Mouse (Mus musculus): ENCODE data around the gene Slc12a8. TPM values are rescaled to one million over a fixed set of nuclear protein-coding genes. Genes with fewer than 3 reads are reported as not detected.
A peak's percentile ranks its signal among the peaks of the same experiment; 100 is the strongest.

The Slc12a8 gene
- polyA plus RNA-seq, 2 experiments from 2014 or later, result 3.4 to 6.0 TPM

DNA sequence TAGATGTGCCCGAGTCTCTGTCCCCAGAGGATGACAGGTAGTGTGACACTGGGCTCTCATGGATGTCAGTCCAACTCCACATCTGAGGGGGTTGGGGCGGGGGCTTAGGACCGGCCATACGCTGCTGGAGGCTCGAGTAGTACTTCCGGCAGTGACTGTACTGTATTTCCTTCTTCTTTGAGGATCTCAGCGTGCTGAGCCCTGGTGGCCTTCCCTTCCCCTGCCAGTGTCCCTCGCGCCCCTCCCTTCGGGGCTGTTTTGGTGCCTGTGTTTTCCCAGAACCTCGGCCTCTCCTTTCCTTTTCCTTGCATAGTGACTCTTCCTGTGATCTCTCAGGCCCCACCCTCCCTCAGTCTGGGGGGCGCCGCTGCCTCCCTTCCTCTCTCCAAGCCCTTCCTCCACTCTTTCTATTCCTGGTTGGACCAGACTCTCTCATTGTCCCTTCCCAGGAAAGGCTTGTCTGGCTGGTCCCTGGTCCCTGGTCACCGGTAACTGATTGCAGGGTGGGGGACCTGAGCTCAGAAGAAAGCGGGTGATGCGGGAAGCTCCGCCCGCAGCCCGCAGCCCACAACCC, 66.8 kb downstream of the Slc12a8 start:
- ATAC-seq, result peak; percentile 70

DNA sequence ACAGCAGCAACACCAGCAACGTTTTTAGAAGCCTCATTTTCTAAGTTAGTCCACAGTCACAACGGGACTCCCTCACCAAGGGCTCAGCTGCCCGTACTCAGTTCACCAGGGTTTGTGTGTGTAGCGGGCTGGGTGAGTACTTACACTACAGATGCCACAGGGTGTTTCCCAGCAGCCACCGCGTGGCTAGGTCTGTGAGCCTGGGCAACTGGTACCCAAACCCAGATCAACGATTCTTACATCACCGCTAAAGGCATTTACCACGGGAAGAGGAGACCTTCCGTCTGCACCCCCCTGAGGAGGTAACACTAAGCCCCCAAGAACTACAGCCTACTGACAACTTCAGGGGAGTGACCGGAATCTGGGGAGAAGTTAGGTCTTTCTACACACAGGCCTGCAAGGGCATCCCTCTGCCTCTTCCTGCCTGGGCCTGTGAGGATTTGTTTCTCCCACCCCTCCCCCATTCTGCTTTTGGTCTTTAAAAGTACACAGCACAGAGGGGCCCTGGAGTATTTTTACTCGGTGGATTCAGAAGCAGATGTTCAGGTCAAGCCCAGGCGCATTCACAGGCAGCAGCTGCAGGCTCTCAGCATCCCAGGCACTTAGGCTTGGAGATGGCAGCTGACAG, 67.4 kb downstream of the Slc12a8 start:
- peak; percentile 86 for ATAC-seq

DNA sequence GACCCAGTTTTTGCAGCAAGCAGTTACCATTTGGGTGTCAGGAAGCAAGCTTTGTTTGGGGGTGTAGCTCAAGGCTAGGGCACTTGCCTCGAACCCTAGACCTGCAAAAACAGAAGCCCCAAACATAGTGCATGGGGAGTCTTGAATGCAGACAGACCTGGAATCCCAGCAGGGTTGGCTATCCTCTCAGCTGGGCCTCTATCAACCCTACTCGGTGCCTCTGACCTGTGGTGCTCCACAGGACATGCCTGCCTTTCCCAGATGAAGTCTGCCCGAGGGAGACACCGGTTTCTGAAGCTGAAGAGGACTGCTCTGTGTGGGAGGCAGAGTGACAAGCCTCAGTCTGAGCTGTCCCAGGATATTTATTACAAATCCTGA, 67.9 kb downstream of the Slc12a8 start:
- no peak for ATAC-seq

DNA sequence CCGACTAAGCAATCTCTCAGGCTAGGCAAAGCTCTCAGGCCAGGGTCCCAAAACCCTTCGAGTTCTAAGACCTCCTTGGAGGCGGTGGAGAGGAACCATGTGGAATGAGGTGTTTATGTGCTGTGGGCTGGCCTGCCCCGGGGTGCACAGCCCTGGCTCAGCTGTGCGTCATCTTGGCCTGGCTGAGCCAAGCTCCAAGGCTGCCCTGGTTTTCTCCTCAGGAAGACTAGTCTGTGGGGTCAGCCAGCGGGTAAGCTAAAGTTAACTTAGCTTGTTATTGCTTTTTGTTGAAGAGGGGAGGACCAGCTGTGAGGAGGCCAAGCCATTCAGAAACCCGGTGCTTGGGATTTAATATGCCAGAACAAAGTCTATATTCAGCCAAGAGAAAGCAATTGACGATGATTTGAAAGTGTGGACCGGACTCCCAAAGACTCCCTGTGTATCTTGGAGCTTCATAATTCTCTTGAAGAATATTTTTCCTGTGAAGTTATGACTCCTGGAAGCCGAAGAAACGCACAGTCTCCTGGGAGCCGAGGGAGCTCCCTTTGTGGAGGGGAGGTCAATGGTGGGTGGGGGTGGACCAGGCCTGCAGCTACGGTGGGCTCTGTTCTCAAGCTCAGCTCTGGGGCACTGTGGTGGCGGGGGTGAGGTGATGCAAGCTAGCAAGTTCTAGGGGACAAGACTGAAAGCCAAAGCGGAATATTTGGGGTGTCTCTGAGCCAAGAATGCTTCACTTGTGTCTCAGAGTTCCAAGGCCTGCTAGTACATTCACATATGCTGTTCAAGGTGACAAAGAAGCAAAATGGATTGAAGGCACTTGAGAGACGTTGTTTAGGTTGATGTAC, 70.4 kb downstream of the Slc12a8 start:
- no peak for ATAC-seq

DNA sequence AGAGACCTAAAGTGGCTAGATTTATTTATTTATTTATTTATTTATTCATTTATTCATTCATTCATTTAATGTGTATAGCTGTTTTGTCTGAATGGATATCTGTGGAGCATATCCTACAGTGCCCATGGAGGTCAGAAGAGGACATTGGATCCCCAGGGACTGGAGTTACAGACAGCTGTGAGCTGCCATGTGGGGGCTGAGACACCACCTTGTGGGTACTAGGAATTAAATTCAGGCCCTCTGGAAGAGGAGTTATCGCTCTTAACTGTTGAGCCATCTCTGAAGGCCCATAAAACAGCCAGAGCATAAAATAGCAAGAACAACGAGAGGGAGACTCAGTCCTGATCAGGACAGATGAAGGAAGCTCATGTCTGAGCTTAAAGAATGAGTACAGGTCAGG, 71.7 kb downstream of the Slc12a8 start:
- no peak for ATAC-seq

DNA sequence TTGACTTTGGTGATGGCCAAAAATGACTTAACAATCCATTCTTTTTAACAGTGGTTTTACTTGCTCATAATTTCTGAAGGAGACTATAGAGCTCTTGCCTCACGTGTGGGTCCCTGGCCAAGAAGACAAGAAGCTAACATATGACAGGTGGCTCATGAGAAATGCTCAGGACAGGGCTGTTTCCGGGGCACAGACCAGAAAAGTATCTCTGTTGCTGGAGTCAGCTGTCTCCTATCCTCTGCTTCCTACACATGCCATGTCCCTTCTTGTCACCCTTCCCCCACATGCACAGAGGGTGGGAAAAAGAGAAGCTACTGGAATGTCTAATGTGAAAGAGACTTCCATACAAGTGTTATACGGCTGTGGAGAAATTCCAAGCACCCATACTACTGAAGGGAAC, 73.3 kb downstream of the Slc12a8 start:
- no peak for ATAC-seq

DNA sequence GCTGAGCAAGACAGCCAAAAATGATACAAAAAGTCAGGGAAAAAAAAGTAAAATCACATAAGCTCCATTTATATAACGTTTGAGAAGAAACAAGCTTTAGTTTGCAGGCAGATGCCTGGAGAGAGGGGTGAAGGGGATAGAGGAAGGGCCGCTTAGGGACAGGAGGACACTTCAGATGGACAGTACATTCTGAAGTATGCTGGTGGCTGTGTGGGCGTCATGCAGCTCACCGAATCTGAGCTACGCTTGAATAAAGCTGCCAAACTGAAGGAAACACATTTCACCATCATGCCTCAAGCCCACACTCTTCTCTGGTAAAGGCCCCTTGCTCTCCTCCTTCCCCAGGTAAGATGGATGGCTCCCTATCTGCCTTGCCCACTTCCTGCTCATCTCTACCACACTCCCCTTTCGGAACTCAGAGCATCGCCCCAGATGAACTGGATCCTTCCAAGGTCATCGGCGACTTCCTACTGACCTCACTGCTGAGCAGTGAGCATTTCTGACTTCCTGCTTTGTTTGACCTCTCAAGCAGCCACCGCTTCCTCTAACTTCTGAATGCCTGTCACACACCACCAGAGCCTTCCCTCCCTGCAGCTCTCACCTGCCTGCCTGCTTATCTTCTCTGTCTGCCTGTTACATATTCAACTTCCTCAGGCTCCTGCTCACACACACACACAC, 74.4 kb downstream of the Slc12a8 start:
- ATAC-seq, result peak; percentile 23

DNA sequence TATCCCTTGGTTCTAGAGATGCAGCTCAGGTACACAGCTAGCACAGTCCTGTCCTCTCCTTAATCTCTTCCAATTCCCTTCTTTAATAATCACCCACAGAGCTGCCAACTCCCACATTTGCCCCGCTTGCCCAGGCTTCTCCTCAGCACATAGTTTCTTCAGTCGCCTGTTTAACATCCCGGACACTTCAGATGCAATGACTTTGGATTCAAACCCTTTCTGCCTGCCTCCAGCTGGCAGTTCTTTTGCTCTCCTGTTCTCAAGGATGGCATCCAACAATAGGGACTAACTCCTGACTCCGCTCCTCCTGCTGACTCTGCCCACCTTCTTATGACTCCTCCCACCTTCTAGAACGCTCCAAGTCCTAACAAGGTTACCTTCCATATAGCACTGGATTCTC, 75.2 kb downstream of the Slc12a8 start:
- ATAC-seq, result no peak

DNA sequence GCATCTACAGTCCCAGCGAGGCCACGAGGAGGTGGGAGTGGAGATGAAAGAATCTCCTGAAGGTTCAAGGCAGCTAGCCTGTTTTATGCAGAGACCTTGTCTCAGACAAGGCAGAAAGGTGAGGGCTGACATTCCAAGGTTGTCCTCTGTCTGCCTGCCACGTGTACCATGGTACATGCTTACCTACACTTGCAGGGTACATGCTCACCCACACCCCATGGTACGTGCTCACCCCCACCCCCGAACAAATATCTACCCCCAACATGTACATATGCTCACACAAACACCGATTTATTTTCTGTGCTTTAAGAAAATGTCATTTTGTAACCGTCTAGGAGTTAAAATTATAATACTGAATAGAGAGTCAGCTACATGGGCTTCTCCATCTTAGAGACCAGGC, 76.3 kb downstream of the Slc12a8 start:
- no peak for ATAC-seq

DNA sequence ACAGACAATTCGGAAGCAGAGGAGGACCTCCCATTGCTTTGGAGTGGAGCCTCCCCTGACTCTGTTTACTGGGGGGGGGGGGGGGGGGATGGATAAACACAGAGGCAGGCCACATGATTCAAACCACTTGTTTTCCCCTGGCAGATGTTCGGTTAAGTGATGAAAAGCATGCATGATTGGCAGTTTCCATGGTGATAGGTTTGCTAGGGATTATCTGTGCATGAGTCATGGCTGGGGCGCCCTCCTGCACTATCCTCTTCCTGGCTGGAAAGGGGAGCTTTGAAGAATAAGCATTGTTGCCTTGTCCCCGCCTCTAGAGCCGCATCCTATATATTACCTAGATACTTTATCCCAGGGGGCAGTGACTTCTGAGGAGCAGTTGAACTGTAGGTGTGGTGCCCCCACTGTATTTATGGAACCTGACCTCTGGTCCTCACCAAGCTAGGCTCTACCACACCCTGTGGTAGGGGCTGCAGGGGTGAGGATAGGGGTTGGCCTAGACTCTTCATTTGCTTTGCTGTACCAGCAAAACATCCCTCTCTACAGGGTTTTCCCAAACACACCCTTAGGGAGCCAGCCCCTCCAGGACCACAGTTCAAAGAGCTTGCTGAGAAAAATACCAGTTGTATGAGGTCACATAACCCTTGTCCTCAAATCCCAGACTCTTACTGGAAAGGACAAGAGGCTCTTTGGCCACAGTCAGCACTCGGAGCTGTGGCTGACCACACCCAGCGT, 77.1 kb downstream of the Slc12a8 start:
- ATAC-seq, result no peak

DNA sequence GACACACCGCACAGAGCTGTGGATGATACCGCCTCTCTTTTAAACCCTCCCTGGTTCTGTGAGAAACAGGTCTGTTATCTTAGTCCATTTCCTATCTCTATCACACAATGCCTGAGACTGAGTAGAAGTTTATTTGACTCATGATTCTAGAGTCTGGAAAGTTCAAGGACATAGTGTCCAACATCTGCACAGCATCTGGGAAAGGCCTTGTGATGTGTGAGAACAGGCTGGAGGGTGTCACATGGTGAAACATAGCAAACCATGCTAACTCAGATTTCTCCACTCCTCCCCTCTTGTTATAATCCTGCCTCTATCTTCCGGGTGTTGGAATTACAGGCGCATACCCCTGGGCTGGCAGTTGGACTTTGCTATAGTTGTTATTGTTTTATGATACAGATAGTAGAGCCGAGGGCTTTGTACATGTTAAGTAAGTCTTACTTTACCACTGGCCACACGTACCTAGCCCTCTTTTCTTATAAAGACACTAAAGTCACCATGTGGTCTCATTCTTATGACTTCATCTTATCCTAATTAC, 78.2 kb downstream of the Slc12a8 start:
- no peak for ATAC-seq

DNA sequence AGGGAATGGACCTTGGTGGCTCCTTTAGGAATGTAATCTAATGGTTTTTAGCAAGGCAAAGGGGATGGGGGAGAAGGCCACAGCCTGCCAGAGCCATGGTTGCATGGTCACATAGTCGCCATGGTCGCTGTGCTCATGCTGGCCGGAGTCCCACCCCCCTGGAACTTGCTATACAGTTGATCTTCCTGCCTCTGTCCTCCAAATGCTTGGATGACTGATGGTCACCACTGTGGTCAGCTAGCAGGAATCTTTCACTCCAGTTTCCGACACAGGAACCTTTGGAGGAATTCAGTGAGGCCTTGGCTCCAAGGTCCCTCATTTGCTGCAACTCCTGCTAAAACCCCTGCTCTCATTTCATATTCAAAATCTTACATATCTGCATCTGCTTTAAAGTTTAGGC, 79.1 kb downstream of the Slc12a8 start:
- no peak for ATAC-seq

DNA sequence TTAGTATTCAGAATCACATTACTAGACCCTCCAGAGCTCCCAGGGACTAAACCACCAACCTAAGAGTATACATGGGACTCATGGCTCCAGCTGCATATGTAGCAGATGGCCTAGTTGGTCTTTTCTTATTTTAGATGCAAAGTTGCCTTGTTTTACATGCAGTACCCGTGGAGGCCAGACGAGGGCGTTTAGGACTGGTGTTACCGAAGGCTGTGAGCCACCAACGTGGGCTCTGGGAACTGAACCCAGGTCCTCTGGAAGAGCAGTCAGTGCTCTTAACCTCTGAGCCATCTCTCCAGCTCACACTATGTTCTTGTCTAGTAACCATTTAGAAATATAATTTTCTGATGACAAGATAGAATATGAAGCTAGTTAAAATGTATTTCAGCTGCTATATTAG, 83.1 kb downstream of the Slc12a8 start:
- ATAC-seq, result no peak

DNA sequence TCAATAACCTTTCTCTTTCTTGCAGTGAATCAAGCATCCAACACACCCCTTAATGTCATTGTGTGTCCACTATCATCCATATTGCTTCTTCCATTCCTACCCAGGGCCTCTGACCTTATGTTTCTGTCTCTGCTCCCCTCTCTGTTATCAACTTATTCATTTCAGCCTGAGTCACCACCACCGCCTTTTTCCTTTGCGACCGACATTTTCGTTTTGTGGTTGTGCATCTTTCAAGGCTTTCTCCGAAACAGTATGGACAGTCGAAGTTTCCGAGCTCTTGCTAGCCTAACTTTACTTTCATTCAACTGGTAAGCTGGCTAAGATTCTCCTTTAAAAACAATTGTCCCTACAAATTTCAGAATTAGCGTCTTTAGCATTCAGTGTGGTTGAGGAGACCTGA, 84.2 kb downstream of the Slc12a8 start:
- ATAC-seq, result no peak

DNA sequence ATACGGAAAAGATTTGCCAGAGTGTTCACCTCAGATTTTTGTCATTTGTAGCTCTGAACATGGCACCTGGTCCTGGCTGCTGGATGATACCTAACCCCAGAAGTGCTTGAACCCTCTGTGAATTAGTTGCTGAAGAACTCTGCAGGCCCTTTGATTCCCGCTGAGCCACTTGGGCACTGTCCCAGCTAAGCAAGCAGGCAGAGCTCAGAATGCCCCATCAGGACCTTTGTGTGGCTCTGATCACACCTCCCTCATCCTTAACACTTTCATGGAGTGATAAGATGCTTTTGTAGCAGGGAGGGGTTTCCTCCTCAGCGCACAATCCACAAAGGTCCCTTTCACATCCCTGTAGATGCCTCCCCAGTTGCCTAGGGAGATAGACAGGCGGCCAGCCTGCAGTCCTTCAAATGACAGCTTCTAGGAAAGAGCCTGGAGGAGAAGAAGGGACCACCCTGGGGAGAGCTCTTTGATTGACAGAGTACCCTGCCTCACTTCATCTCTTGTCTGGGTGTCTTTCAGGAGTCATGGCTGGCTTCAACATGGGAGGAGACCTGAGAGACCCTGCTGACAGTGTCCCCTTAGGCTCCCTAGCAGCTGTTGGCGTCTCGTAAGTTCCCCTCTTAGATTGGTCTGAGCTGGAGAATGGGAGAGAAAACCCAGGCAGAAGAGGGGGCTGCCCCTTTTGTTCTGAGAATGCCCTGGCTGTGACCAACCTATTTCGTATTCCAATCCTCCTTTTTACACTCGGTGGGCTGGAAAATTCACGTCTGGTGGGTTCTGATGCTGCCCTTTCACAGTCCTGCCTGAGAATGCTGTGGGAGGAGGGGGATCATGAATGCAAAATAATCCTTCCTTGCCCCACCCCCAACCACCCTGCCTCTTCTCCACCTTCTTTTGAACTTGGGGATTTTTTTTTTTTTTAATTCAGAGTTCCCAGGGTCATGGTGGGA, 88.8 kb downstream of the Slc12a8 start:
- no peak for ATAC-seq

DNA sequence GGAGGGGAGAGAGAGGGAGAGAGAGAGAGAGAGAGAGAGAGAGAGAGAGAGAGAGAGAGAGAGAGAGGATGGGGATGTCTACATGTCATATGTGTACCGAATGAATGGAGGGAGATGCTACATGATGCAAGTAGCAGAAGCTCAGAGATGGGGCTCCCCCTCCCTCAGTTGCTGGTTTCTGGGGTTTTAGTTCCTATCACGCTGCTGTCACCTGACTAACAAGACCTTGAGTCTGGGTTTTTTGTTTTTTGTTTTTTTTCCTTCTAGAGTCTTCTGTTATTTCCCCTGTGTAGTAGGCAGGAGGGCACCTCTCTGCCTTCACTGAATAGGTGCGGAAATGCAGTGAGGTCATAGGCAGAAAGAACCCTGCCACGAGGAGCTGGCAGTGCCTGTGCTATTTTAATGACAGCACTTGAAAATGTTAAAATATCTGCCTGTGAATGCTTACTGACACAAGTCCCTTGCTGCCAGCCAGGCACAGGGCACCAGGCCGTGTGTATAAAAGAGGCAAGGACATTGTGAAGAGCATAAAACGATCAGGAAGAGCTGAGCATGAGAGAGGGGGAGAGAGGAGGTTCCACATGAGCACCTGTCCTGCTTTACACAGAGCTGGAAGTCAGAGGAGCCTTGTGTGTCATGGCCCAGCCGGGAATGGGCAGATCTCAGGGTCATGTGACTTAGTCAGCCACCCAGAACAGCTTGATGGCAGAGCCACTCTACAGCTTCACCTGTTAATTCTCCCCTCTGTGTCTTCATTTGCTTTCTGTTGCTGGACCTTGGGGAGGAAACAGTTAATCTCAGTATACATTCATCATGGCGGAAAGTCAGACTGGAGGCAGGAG, 89.8 kb downstream of the Slc12a8 start:
- ATAC-seq, result peak; percentile 94

DNA sequence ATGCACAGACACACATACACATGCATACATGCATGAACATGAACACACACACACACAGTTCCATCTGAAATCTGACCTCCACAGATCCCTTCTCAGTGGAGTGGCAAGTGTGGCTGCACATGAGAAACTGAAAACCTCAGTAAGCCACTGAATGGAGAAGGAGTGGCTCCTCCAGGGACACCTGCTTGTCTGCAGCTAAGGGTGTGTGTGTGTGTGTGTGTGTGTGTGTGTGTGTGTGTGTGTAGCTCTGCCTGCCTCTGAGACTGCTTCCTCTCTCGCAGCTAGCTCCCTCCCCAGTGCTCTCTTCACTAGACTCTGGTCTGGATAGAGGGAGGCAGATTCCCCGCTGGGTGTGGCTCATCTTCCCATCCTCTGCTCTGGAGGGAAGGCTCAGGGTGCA, 92.4 kb downstream of the Slc12a8 start:
- ATAC-seq, result no peak

DNA sequence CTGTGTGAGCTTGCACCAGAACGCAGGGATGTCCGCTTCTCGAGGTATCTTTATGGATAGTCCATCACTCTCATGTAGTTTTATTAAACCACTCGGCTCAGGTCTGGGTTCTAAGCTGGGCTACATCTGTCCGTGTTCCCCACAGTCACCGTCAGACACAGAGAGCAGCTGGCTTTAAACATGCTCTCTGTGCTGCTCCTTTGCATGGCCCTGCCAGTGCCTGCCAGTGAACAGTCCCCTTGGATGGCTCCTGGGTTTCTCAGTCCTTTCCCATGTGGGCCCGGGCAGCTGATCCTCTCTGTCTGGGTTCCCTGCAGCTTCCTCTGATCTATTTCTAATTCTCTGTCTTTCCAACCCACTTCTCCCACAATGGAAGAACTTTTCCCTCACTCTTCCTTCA, 93.3 kb downstream of the Slc12a8 start:
- ATAC-seq, result no peak

DNA sequence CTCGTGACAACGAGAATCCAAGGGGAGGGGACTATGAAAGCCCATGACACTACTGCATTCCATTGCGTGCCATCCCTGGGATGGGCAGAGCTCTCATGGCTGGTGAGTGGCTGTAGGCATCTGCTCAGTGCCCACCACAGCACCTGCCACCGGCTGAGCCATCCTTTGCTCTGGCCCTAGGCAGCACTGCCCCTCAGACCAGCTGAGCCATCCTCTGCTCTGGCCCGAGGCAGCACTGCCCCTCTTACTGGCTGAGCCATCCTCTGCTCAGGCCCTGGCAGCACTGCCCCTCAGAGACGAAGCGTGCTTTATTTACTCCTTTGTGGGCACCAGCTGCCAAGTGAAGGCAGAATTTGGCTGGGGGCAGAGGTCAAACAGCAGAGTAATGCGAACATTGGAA, 94.2 kb downstream of the Slc12a8 start:
- no peak for ATAC-seq

DNA sequence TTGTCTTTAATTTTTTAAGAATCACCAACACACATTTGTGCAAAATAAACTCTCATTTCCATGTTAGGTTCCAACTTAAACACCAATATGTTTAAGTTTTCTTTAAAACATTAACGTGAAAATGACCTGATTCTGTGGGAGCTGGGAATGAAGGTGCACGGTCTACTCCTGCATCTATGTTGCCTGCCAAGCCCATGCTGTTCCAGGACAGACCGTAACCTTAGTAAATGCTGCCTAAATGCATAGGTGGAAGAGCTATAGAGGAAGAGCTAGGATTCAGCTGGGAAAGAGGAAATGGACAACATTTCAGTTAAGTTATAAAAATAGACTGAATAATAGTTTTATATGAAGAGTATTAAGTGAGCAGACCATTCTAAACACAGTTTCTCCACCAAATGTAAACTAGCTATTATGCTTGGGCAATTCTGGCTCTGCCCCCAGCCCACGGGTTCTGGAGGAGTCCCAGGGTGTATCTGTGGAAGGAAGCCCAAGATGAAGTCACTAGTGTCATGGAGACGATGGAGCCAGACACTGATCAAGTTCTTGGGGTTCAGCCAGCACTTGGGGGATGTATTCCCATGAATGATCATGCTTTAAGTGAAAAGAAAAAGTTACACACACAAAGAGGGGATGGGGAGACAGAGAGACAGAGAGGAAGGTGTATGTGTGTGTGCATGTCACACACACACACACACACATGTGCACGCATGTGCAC, 95.1 kb downstream of the Slc12a8 start:
- no peak for ATAC-seq

All from activated CD4-positive, CD25-positive, alpha-beta regulatory T cell, adult 4 months (primary cell).